Mouse (Mus musculus): ENCODE measurements around the gene Cldn22.
"Not testable (repeated sequence)": the region's sequence is repeated elsewhere in the genome, so short reads cannot be mapped to it uniquely, and the experiment has no call there.

The Cldn22 gene

GRCm38 (mm10) chr8:47824182-47824581 is at the start of gene Cldn22:
Cldn22 (plus strand) TSS chr8:47824482.
- no peak for DNase-seq

- no peak for DNase-seq
Observed at GRCm38 (mm10) chr8:47777415-47777814, 46.9 kb upstream of the Cldn22 start.

- DNase-seq, result no peak
Observed at GRCm38 (mm10) chr8:47779589-47779988, 44.7 kb upstream of the Cldn22 start.

GRCm38 (mm10) chr8:47781881-47782280 is 42.4 kb upstream of the Cldn22 start:
- DNase-seq, result no peak

GRCm38 (mm10) chr8:47783544-47783943 is 40.7 kb upstream of the Cldn22 start:
- DNase-seq, result no peak

- DNase-seq, result peak; percentile 17
Observed at GRCm38 (mm10) chr8:47783944-47784343, 40.3 kb upstream of the Cldn22 start.

GRCm38 (mm10) chr8:47784436-47784835 is 39.8 kb upstream of the Cldn22 start:
- no peak for DNase-seq

GRCm38 (mm10) chr8:47786323-47786722 is 38.0 kb upstream of the Cldn22 start:
- no peak for DNase-seq

- no peak for DNase-seq
Observed at GRCm38 (mm10) chr8:47787705-47788104, 36.6 kb upstream of the Cldn22 start.

- DNase-seq, result no peak
Observed at GRCm38 (mm10) chr8:47791986-47792385, 32.3 kb upstream of the Cldn22 start.

- DNase-seq, result no peak
Observed at GRCm38 (mm10) chr8:47799438-47799837, 24.8 kb upstream of the Cldn22 start.

GRCm38 (mm10) chr8:47802349-47802748 is 21.9 kb upstream of the Cldn22 start:
- DNase-seq, result no peak

- no peak for DNase-seq
Observed at GRCm38 (mm10) chr8:47804262-47804661, 20.0 kb upstream of the Cldn22 start.

GRCm38 (mm10) chr8:47809970-47810665 is 14.2 kb upstream of the Cldn22 start:
- DNase-seq, result no peak

GRCm38 (mm10) chr8:47810666-47811015 is 13.6 kb upstream of the Cldn22 start:
- no peak for DNase-seq

GRCm38 (mm10) chr8:47811221-47811620 is 13.1 kb upstream of the Cldn22 start:
- DNase-seq, result no peak

- no peak for DNase-seq
Observed at GRCm38 (mm10) chr8:47819034-47819433, 5.2 kb upstream of the Cldn22 start.

- no peak for DNase-seq
Observed at GRCm38 (mm10) chr8:47820914-47821772, 3.1 kb upstream of the Cldn22 start.

GRCm38 (mm10) chr8:47821843-47822242 is 2.4 kb upstream of the Cldn22 start, which contains the start of gene Cldn24:
Cldn24 (plus strand) TSS chr8:47822143.
- no peak for DNase-seq

GRCm38 (mm10) chr8:47822541-47822940 is 1.7 kb upstream of the Cldn22 start:
- not testable (repeated sequence) for DNase-seq

GRCm38 (mm10) chr8:47823777-47824176 is 505 bp upstream of the Cldn22 start:
- no peak for DNase-seq

- no peak for DNase-seq
Observed at GRCm38 (mm10) chr8:47825596-47825995, 1.3 kb downstream of the Cldn22 start.

GRCm38 (mm10) chr8:47826911-47827310 is 2.6 kb downstream of the Cldn22 start:
- no peak for DNase-seq

- no peak for DNase-seq
Observed at GRCm38 (mm10) chr8:47832616-47833015, 8.3 kb downstream of the Cldn22 start.

All from layer of hippocampus, adult 9-11 months (tissue).